Mouse (Mus musculus) CD4-positive, CD25-positive, alpha-beta regulatory T cell, adult 2 months (primary cell): Measurements from ENCODE around the gene Baz1b.

Experiments
- DNase-seq: peaks from one replicate; pipeline ENCODE4 v3.0.0-alpha.2; 2012; ENCODE audit warnings: low read depth, low spot score

Baz1b gene

DNA sequence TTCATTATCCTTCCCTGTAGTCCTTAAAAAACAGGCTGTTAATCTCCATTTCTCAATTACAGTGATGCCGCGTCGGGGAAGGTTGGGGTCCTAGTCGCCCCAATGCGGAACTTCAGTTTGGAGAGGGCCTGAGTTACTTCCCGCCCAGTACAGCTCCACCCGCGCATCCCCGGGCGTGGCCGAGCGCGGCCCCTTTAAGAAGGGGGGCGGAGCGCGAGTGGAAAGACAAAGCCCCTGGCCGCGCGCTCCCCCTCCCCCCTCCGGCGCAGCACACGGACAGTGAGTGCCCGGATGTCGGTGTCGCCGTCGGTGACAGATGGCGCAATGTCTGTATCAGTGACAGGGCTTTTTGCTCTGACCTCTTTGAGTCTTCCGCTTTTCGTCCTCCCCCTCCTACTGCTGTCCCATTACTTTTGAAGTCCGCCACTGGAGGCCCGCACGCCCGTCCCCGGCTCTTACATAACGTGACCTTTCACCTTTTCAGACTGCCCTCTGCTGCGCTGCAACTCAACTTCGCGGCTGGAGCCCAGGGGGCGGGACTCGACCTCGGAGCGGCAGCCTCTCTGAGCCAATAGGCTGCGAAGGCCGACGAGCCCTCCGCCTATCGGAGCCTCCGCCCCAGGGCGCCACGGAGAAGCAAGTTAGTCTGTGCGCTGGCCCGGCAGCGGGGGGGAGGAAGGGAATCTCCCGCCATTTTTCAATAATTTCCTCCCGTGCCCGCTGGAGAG is at the start of gene Baz1b:
Baz1b (plus strand) TSS at position 644 of the 728 bp plus-strand sequence.
- DNase-seq = peak; percentile 98

GRCm38 (mm10) chr5:135139881-135140280 is 47.2 kb upstream of the Baz1b start:
- DNase-seq = no peak

GRCm38 (mm10) chr5:135144469-135144868 is 42.6 kb upstream of the Baz1b start:
- no peak for DNase-seq

DNA sequence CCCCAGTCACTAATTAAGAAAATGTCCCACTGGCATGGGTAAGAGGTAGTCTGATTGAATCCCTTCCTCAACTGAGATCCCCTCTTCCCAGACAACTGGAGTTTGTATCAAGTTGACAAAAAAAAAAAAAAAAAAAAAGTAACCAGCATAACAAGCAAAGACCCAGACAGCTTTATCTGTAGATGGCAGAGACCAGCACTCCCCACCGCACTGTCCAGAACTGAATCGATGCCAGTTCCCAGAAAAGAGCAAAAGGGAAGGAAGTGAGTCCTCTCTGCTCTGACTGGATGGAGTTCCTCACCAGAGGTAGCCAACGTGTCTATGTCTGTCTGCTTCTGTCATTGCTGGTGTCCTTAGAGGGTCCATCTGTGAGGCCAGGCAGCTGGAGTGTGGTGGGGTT is 41.5 kb upstream of the Baz1b start:
- no peak for DNase-seq

DNA sequence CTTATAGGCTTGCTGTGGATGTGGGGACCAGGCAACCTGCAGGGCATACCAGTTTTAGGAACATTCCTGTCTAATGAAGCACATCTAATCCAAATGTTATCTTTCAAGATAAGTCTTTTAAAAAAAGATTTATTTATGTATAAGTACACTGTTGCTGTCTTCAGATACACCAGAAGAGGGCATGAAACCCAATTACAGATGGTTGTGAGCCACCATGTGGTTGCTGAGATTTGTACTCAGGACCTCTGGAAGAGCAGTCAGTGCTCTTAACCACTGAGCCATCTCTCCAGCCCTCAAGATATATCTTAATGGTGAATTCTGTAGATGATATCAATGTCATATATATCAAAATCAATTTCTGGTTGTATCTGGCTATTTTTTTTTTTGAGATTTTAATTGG is 41.1 kb upstream of the Baz1b start:
- no peak for DNase-seq

DNA sequence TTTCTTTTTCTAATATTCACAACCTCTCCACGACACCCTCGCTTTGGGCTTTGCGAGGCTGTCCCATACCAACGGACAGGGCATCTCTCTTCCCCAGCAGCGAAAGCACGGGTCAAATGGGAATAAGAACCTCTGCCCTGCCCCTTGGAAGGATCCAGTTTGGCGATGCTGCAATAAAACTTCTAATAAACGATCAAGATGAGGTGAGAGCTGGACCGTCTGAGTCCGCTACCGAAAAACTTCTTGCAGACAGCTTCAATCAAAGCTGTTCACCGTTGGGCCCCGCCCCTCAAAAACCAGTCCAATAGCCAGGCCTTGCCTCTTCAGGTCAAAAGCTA is 38.4 kb upstream of the Baz1b start:
- DNase-seq = no peak

- peak; percentile 100 for DNase-seq
These were observed 37.8 kb upstream of the Baz1b start, which contains the start of gene Tbl2 for GRCm38 (mm10) chr5:135149053-135149819. Tbl2 (plus strand) TSS chr5:135149657.

DNA sequence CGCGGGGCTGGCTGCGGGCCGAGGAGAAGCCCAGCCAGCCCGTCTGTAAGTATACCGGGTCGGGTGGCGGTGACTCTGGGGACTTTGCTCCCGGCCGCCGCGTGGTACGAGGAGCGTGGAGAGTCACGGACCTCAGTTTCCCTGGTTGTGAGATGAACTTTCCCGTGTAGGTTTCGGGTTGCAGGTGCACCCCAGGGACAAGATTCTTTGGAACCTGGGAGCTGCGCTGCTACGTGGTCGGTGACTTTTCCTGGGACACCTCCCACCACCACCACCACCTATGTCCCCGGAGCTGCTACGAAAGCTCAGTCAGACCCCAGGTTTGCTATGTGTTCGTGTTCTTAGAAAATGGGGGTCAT is 37.3 kb upstream of the Baz1b start:
- no peak for DNase-seq

DNA sequence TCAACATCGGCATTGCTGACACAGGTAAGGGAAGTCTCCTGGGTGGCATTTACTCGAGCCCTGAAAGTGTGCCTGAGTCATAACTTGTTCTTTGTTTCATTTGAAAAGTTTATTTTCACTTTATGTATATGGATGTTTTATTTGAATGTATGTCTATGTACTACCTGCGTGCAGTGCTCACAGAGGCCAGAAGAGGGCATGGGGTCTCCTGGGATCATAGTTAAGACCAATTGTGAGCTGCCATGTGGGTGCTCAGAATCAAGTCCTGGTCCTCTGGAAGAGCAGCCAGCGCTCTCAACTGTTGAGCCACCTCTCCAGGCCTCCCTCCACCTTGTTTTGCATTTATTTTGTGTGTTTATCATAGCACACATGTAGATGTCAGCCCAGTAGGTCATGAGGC is 30.6 kb upstream of the Baz1b start:
- DNase-seq = peak; percentile 31

DNA sequence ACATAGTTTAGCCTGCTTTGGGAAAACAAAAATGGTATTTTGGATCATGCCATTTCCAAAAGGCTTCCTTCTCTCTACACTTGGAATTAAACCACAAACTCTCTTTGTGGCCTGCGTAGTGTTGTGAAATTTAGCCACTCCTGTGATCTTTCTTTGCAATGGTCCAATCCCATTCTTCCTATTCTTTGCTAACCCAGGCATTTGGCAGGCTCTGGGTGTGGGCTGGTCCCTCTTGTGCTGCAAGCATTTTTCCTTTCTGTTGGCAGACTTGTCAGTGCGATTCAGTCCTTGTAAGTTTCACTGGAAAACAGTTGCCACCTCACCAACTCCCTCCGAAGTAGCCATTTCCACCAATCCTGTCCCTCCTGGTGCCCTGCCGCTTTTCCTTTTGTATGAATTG is 25.8 kb upstream of the Baz1b start:
- DNase-seq = no peak

DNA sequence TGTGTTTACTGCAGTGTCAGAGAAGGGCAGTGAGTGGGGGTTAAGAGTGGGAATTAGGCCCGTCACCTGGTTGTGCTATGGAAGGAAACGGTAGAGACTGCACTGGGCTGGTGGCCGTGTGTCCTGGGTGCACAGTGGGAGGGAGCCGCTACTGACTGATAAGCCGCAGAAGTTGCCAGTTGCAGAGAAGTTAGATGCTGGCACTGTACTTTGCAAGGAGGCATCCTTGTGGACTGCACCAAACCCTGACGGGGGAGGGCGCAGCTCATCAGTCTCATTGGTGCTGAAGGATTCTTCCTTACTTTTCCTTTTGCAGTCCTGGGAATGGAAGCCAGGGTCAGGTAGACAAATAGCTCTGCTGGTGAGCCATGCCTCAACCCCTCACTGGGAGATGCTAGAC is 25.4 kb upstream of the Baz1b start:
- no peak for DNase-seq

DNA sequence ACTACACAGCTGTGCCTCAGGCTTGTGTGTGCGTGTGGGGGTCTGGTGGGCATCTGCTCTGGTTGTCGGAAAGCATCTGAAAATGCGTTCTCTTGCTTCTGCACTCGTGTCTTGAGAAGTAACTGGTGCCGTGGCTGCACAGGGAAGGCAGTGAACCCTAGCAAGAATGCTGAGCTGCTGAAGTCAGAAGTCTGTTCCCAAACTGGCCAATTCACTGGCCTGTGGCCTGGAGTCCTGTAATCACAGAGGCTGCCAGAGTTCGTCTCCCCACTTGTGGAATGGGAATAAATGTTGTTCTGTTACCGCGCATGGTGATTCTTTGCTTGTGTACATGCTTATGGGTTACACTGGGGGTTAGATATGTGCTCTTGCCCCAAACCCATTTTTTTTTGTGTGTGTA is 24.7 kb upstream of the Baz1b start:
- DNase-seq = no peak

DNA sequence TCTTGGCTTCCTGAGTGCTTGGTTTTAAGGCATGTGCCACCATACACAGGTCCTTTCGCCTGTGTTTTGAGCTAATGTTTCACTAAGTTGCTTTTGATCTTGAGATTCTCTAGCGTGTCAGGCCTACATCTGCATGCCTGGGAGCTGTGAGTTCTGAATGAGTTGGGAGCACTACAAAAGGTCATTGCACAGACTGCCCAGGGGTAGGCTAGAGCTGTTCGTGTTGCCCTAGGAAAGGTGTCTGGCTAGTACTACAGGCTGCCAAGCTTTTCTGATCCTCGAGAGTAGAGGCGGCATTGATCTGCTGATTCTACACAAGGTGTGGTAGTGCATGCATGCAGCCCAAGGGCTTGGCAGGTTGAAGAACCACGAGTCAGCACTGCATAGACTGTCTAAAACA is 24.2 kb upstream of the Baz1b start:
- no peak for DNase-seq

- DNase-seq = no peak
These were observed 20.2 kb upstream of the Baz1b start for GRCm38 (mm10) chr5:135166909-135167308.

DNA sequence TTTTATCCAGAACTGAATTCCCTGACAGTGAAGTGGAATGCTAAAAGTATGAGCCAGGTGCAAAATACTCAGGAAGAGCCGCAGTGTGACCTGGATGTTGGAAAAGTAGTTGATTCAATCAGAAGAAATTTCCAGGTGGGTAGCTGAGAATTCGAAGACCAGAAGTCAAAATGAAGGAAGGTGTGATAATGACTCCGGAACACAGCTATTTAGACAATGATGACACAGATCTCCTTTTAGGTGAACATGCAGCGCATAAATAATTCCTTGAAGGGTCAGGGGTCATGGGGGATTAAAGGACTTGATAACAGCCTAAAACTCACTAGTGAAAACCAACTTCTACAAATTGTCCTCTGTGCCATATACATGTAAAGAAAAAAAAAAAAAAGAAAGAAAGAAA is 19.6 kb upstream of the Baz1b start:
- DNase-seq = no peak

GRCm38 (mm10) chr5:135168063-135169062 is 18.7 kb upstream of the Baz1b start, which contains the start of gene Bcl7b:
Bcl7b (plus strand) TSS chr5:135168283.
- peak; percentile 98 for DNase-seq

GRCm38 (mm10) chr5:135169479-135169878 is 17.6 kb upstream of the Baz1b start:
- no peak for DNase-seq

DNA sequence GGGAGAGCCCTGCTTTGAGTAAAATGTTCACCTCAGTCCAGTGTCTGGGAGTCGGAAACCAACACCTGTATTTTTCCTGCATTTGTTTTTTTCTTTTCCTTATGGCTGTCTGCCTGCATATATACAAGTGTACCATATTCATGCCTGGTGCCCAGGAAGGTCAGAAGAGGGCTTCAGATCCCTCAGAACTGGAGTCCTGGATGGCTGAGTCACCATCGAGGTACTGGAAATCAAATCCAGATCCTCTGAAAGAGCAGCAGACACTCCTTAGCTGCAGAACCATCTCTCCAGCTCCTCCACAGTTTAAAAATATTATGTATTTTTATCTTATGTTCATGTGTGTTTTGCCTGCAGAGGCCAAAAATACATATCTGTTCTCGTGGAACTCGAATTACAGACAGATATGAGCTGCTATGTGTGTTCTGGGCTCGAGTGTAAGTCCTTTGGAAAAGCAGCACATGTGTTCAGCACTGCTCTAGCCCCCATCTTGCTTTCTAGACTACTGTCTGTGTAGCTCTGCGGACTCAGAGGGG is 15.3 kb upstream of the Baz1b start:
- DNase-seq = no peak

- DNase-seq = no peak
These were observed 14.1 kb upstream of the Baz1b start for GRCm38 (mm10) chr5:135172986-135173385.

DNA sequence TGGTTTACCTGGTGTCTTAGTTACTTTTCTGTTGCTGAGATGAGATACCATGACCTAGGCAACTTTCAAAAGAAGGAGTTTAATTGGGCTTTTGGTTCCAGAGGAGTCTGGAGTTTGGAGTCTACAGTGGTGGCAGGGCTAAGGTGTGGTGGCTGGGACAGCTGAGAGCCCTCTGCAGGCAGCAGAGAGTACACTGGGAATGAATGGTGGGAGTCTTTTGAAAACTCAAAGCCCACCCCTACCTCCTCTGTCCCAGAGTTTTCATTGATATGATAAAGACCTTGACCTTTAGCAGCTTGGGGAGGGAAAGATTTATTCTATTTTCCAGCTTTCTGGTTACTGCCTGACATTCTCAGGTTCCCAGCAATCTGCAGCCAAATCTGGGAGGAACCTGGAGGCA is 12.0 kb upstream of the Baz1b start:
- no peak for DNase-seq

DNA sequence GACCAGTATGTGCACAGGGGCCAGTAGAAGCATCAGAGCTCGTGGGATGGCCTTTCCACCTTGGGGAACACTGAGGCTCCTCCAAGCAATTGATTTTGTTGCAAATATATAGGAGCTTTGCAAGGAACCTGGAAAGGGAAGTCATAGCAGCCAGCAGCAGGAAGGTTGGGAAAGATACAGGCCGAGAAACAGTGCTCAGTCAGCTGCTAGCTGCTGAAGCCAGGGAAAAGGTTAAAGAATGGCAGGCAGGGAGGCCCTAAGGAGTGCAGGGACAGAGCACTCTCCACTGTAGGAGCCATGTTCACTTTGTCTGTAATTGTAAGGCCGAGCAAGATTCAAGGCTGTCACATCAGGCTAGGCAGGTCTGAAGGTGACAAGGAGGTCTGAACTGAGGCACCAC is 8.5 kb upstream of the Baz1b start:
- DNase-seq = no peak

- no peak for DNase-seq
These were observed 8.1 kb upstream of the Baz1b start for GRCm38 (mm10) chr5:135178996-135179395.
